In the genomic region with DNA sequence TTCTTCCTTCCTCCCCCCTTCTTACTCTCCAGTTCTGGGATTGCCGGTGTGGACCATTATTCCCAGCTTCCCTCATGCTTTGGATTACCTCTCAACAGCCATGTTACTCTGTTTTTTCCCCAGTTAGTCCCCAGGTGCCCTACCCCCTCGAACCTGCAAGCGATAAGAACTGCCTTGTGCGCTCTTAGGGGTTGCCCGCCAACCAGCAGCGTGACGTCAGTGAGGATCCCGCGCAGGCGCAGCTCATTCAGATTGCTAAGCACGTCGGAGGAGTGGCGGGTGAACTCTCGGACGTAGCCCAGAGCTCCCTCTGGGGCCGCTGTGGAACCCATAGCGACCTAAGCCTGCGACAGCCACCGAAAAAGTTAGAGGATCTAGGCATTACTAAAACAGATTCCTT, we compare ENCODE assay signal across 8 mouse cellular contexts. TPM values are rescaled to one million over a fixed set of nuclear protein-coding genes. Genes with fewer than 3 reads are reported as not detected.
DNase-seq lines count a peak whose midpoint lies in the region; ATAC-seq and TF ChIP-seq lines count a peak whose summit lies in the region.

No protein-coding gene starts in this region.

- no peak overlapping the region for H3K9ac ChIP-seq in hindbrain, embryonic 15.5 days

- H3K9me3 ChIP-seq in hindbrain, embryonic 15.5 days: no peaks in the 10 kb centered on the region
- H3K9me3 ChIP-seq in limb, embryonic 10.5 days (replicated peaks): no peaks in the 10 kb centered on the region
- H3K9me3 ChIP-seq in midbrain, embryonic 10.5 days (replicated peaks): no peaks in the 10 kb centered on the region

- H3K4me3 ChIP-seq in gastrocnemius, adult 2 months: peak overlapping the region; percentile 73
- peak overlapping the region; percentile 23 for H3K4me3 ChIP-seq in hindbrain, embryonic 15.5 days
- peak overlapping the region; percentile 46 for H3K4me3 ChIP-seq in limb, embryonic 10.5 days
- peak overlapping the region; percentile 43 for H3K4me3 ChIP-seq in midbrain, embryonic 10.5 days

- peaks cover 46% of the 10 kb centered on the region for H3K4me1 ChIP-seq in hindbrain, embryonic 15.5 days (replicated peaks)
- H3K4me1 ChIP-seq in limb, embryonic 10.5 days: peaks cover 66% of the 10 kb centered on the region
- H3K4me1 ChIP-seq in midbrain, embryonic 10.5 days: peaks cover 64% of the 10 kb centered on the region

- under 1% methylated on average over 19 of the region's 19 CpGs for WGBS in hindbrain, embryonic 15.5 days
- WGBS in limb, embryonic 10.5 days: under 1% methylated on average over 19 of the region's 19 CpGs
- WGBS in midbrain, embryonic 10.5 days: 2% methylated on average over 19 of the region's 19 CpGs

- H3K27ac ChIP-seq in gastrocnemius, adult 2 months: peak overlapping the region; percentile 92
- H3K27ac ChIP-seq in hindbrain, embryonic 15.5 days (replicated peaks): no peak overlapping the region
- peak overlapping the region; percentile 58 for H3K27ac ChIP-seq in limb, embryonic 10.5 days
- H3K27ac ChIP-seq in midbrain, embryonic 10.5 days (replicated peaks): peak overlapping the region; percentile 60

- peak; percentile 63 for ATAC-seq in hindbrain, embryonic 15.5 days (ENCODE audit: low FRiP score, low read depth)

- intact Hi-C loops in gastrocnemius, adult 2 months (cut with DNase I): no loop called here

- peak; percentile 68 for DNase-seq in frontal cortex, postnatal 14 days (ENCODE audit: low spot score in 2 of 2)
- no peak for DNase-seq in frontal cortex, postnatal 25 days (ENCODE audit: low spot score in 2 of 2)
- DNase-seq in cerebellum, postnatal 14 days: peak; percentile 85 to 91
- peak; percentile 85 for DNase-seq in gastrocnemius, adult 2 months
- peak; percentile 83 for DNase-seq in limb, embryonic 10.5 days (ENCODE audit: low spot score)
- DNase-seq in midbrain, embryonic 10.5 days (ENCODE audit: low spot score): peak; percentile 85
- DNase-seq in spleen, adult 12 weeks (ENCODE audit: low spot score): peak; percentile 76

- peak overlapping the region; percentile 53 for H3K4me2 ChIP-seq in hindbrain, embryonic 15.5 days

- peaks cover 49% of the 10 kb centered on the region for H3K27me3 ChIP-seq in hindbrain, embryonic 15.5 days
- H3K27me3 ChIP-seq in limb, embryonic 10.5 days (ENCODE audit: low read depth, poor library complexity, severe bottlenecking): peaks cover 70% of the 10 kb centered on the region
- H3K27me3 ChIP-seq in midbrain, embryonic 10.5 days (ENCODE audit: low read depth, poor library complexity, severe bottlenecking): peaks cover 84% of the 10 kb centered on the region

- TF ChIP-seq CTCF in gastrocnemius, adult 2 months (IDR thresholded peaks at IDR 0.05): no peak

- no peaks in the 10 kb centered on the region for H3K36me3 ChIP-seq in hindbrain, embryonic 15.5 days
- no peaks in the 10 kb centered on the region for H3K36me3 ChIP-seq in limb, embryonic 10.5 days
- no peaks in the 10 kb centered on the region for H3K36me3 ChIP-seq in midbrain, embryonic 10.5 days

RNA-seq across cellular contexts. Expression of a gene that starts 0.8 kb away (rescaled TPM):
- 1 to 10 TPM; 1.4 to 2.6 TPM for total RNA-seq in gastrocnemius, adult 2 months (2021)
- 5.5 and 5.6 TPM in 2 replicates for polyA plus RNA-seq in hindbrain, embryonic 15.5 days (2015; fragmentation: Nextera tagmentation; extraction: Ambion mirVana)
- 5.6 and 7.5 TPM in 2 replicates for polyA plus RNA-seq in limb, embryonic 10.5 days (2016; fragmentation: Nextera tagmentation; extraction: Ambion mirVana)
- polyA plus RNA-seq in midbrain, embryonic 10.5 days (2016; fragmentation: Nextera tagmentation; extraction: Ambion mirVana): 4.8 and 5.0 TPM in 2 replicates

RNA-seq across cellular contexts. Expression of a gene that starts 8.0 kb away (rescaled TPM):
- total RNA-seq in gastrocnemius, adult 2 months (2021): under 1 TPM; 0.28 to 0.67 TPM
- polyA plus RNA-seq in hindbrain, embryonic 15.5 days (2015; fragmentation: Nextera tagmentation; extraction: Ambion mirVana): 14.3 and 16.5 TPM in 2 replicates
- polyA plus RNA-seq in limb, embryonic 10.5 days (2016; fragmentation: Nextera tagmentation; extraction: Ambion mirVana): 11.6 and 16.3 TPM in 2 replicates
- 16.0 and 18.9 TPM in 2 replicates for polyA plus RNA-seq in midbrain, embryonic 10.5 days (2016; fragmentation: Nextera tagmentation; extraction: Ambion mirVana)

RNA-seq across cellular contexts. Expression of a gene that starts 8.9 kb away (rescaled TPM):
- total RNA-seq in gastrocnemius, adult 2 months (2021): 10 to 100 TPM; 33.4 to 37.0 TPM
- 168 and 175 TPM in 2 replicates for polyA plus RNA-seq in hindbrain, embryonic 15.5 days (2015; fragmentation: Nextera tagmentation; extraction: Ambion mirVana)
- polyA plus RNA-seq in limb, embryonic 10.5 days (2016; fragmentation: Nextera tagmentation; extraction: Ambion mirVana): 220 and 235 TPM in 2 replicates
- polyA plus RNA-seq in midbrain, embryonic 10.5 days (2016; fragmentation: Nextera tagmentation; extraction: Ambion mirVana): 241 and 244 TPM in 2 replicates

RNA-seq across cellular contexts. Expression of a gene that starts 10.8 kb away (rescaled TPM):
- total RNA-seq in gastrocnemius, adult 2 months (2021): 1 to 10 TPM; 3.7 to 4.4 TPM
- polyA plus RNA-seq in hindbrain, embryonic 15.5 days (2015; fragmentation: Nextera tagmentation; extraction: Ambion mirVana): 13.7 TPM in 2 replicates
- 9.7 TPM in 2 replicates for polyA plus RNA-seq in limb, embryonic 10.5 days (2016; fragmentation: Nextera tagmentation; extraction: Ambion mirVana)
- 9.6 and 10.7 TPM in 2 replicates for polyA plus RNA-seq in midbrain, embryonic 10.5 days (2016; fragmentation: Nextera tagmentation; extraction: Ambion mirVana)

RNA-seq across cellular contexts. Expression of a gene that starts 10.8 kb away (rescaled TPM):
- total RNA-seq in gastrocnemius, adult 2 months (2021): 100 to 1,000 TPM; 109 to 117 TPM
- 394 and 408 TPM in 2 replicates for polyA plus RNA-seq in hindbrain, embryonic 15.5 days (2015; fragmentation: Nextera tagmentation; extraction: Ambion mirVana)
- polyA plus RNA-seq in limb, embryonic 10.5 days (2016; fragmentation: Nextera tagmentation; extraction: Ambion mirVana): 84.7 and 93.5 TPM in 2 replicates
- 104 and 128 TPM in 2 replicates for polyA plus RNA-seq in midbrain, embryonic 10.5 days (2016; fragmentation: Nextera tagmentation; extraction: Ambion mirVana)

Comparison
In these comparisons a context has a peak if more than half of its experiments do, and no peak if none do; other contexts are left out.
1. DNase-seq: peak in frontal cortex, postnatal 14 days (2 of 2), cerebellum, postnatal 14 days (2 of 2), gastrocnemius, adult 2 months (single experiment), limb, embryonic 10.5 days (single experiment), midbrain, embryonic 10.5 days (single experiment) and spleen, adult 12 weeks (single experiment); none in frontal cortex, postnatal 25 days (0 of 2).
2. H3K4me3 ChIP-seq: peak in every context shown above with its lines; median percentile 73 in gastrocnemius, adult 2 months; 46 in limb, embryonic 10.5 days; 43 in midbrain, embryonic 10.5 days; 23 in hindbrain, embryonic 15.5 days.